Mouse (Mus musculus) heart, embryonic 15.5 days (tissue): ENCODE data around the gene Gm3409. TPM values are rescaled to one million over a fixed set of nuclear protein-coding genes. Genes with fewer than 3 reads are reported as not detected.

Experiments
- ATAC-seq: fragments of 200-750 bp; cut with Nextera tagmentation; replicated peaks from 2 replicates; pipeline ENCODE4 v1.8.0; 2017; ENCODE audit warnings: low read depth, moderate TSS enrichment; ENCODE audit not compliant: insufficient number of reproducible peaks, insufficient read depth, low FRiP score
- H3K27ac ChIP-seq: fragments of 300-500 bp; sonication (generic); 2 replicates; pipeline ENCODE4 v1.5.1; 2015; ENCODE audit warnings: mild to moderate bottlenecking, inconsistent platforms
- H3K27me3 ChIP-seq: fragments of 300-500 bp; sonication (generic); 2 replicates; pipeline ENCODE4 v1.6.1; 2015; ENCODE audit warnings: inconsistent platforms
- H3K36me3 ChIP-seq: fragments of 300-500 bp; sonication (generic); 2 replicates; pipeline ENCODE4 v1.6.1; 2015; ENCODE audit warnings: mild to moderate bottlenecking, inconsistent platforms
- H3K4me1 ChIP-seq: fragments of 300-500 bp; sonication (generic); replicated peaks from 2 replicates; pipeline ENCODE4 v1.6.1; 2015; ENCODE audit warnings: inconsistent platforms
- H3K4me2 ChIP-seq: fragments of 300-500 bp; sonication (generic); 2 replicates; pipeline ENCODE4 v1.6.1; 2015; ENCODE audit warnings: inconsistent platforms, mild to moderate bottlenecking, moderate library complexity
- H3K4me3 ChIP-seq: fragments of 300-500 bp; sonication (generic); 2 replicates; pipeline ENCODE4 v1.5.1; 2015; ENCODE audit warnings: mild to moderate bottlenecking, inconsistent platforms
- H3K9ac ChIP-seq: fragments of 300-500 bp; sonication (generic); 2 replicates; pipeline ENCODE4 v1.6.1; 2015; ENCODE audit warnings: mild to moderate bottlenecking, inconsistent platforms
- H3K9me3 ChIP-seq: fragments of 300-500 bp; sonication (generic); replicated peaks from 2 replicates; pipeline ENCODE4 v1.6.1; 2016; ENCODE audit warnings: inconsistent platforms
- WGBS: fragments of 180-500 bp; shearing (Covaris S2); methylation state at CpG from one replicate; pipeline ENCODE4 v1.1.7; 2015; ENCODE audit warnings: mixed read lengths; 5-methylcytosine and 5-hydroxymethylcytosine counted together
- polyA plus RNA-seq: library from polyadenylated mRNA; unstranded; fragments of >200 nt; fragmentation: Nextera tagmentation; extraction: Ambion mirVana; gene quantifications from 2 replicates; pipeline ENCODE4 v1.2.1, GENCODE M21; 2015

Gm3409 gene
- polyA plus RNA-seq, 1 experiment from 2014 or later: not detected

GRCm38 (mm10) chr5:146576668-146577067 is 39.2 kb downstream of the Gm3409 start:
- no peak overlapping the region for H3K4me3 ChIP-seq
- H3K27ac ChIP-seq: no peak overlapping the region
- H3K4me2 ChIP-seq: no peak overlapping the region
- H3K27me3 ChIP-seq: peaks cover 3% of the 10 kb centered on the region; the same call in 1 of the 2 replicates
- H3K4me1 ChIP-seq: no peaks in the 10 kb centered on the region
- no peaks in the 10 kb centered on the region for H3K9me3 ChIP-seq
- 78% methylated on average over 3 of the region's 3 CpGs for WGBS
- no peaks in the 10 kb centered on the region for H3K36me3 ChIP-seq
- no peak for ATAC-seq
- H3K9ac ChIP-seq: no peak overlapping the region

DNA sequence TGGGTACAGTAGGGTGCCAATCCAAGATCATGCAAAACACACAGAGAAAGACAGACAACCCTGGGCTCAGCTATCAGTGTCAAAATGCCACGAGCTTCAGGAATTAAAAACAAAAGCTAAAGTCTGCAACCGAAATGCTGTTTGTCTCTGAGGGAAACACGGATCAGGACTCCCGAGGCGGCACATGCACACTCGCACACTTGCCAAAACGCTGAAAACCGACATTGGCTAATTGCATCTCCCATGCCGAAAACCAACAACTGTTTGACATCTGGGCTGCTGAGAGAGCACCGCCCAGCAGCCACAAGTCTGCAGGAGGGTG is 46.7 kb downstream of the Gm3409 start:
- no peak overlapping the region for H3K27ac ChIP-seq
- H3K4me2 ChIP-seq: peak overlapping the region; percentile 90
- no peak for ATAC-seq
- H3K36me3 ChIP-seq: no peaks in the 10 kb centered on the region
- no peak overlapping the region for H3K9ac ChIP-seq
- peaks cover 54% of the 10 kb centered on the region for H3K27me3 ChIP-seq
- no peaks in the 10 kb centered on the region for H3K9me3 ChIP-seq
- H3K4me1 ChIP-seq: peaks cover 11% of the 10 kb centered on the region
- 10% methylated on average over 10 of the region's 10 CpGs for WGBS
- peak overlapping the region; percentile 50 for H3K4me3 ChIP-seq

- Histone ChIP-seq H3K4me3 (peak within 1 kb of the TSS; percentile 50), H3K27me3 (peaks cover 54% of the 10 kb centered on the region), H3K36me3 (no peaks in the 10 kb centered on the region), H3K4me2 (peak within 1 kb of the TSS; percentile 90), H3K4me1 (peaks cover 11% of the 10 kb centered on the region), H3K9me3 (no peaks in the 10 kb centered on the region), H3K9ac (no peak within 1 kb of the TSS), H3K27ac (no peak within 1 kb of the TSS)
- under 1% methylated on average over 64 of the region's 64 CpGs for WGBS
- ATAC-seq: no peak
These were observed 47.2 kb downstream of the Gm3409 start, which contains the start of gene Gpr12 for GRCm38 (mm10) chr5:146584478-146585306. Gpr12 (minus strand) TSS chr5:146585239.

- H3K36me3 ChIP-seq: no peaks in the 10 kb centered on the region
- H3K4me2 ChIP-seq: peak overlapping the region; percentile 90
- ATAC-seq: no peak
- peak overlapping the region; percentile 50 for H3K4me3 ChIP-seq
- WGBS: 10% methylated on average over 10 of the region's 10 CpGs
- peaks cover 11% of the 10 kb centered on the region for H3K4me1 ChIP-seq
- no peak overlapping the region for H3K27ac ChIP-seq
- no peaks in the 10 kb centered on the region for H3K9me3 ChIP-seq
- peaks cover 54% of the 10 kb centered on the region for H3K27me3 ChIP-seq
- H3K9ac ChIP-seq: no peak overlapping the region
These were observed 47.8 kb downstream of the Gm3409 start for GRCm38 (mm10) chr5:146585307-146585651.

DNA sequence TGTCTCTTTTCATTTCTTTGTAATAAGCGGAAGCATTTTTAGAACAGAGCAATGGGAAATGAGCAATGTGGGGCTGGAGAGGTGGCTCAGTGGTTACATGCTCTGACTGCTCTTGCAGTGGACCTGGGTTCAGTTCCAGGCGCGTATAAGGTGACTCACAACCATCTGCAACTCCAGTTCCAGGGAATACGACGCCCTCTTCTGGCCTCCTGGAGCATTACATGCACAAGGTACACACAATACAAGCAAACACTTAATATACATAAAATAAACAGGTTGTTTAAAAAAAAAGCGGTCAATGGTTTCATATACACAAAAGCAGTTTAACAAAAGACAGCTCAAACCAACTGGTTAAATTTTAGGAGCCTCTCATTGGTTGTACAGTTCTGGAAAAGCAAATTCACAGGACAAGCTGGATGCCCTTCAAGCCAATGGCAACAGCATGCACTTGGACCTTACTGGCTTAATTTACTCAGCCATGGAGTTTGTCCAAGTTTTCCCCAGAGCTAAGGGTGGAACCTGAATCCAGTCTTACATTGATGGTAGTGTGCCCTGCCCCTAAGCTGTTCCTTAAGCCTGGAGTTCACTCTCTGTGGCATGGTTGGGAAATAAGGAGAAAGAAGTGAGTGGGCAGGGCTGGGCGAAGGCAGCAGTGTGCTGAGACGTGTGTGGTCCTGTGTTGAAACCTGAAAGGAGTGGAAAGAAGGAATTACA is 49.1 kb downstream of the Gm3409 start:
- Histone ChIP-seq H3K4me1 (peaks cover 11% of the 10 kb centered on the region), H3K4me3 (no peak overlapping the region), H3K9me3 (no peaks in the 10 kb centered on the region), H3K27me3 (peaks cover 53% of the 10 kb centered on the region), H3K36me3 (no peaks in the 10 kb centered on the region), H3K9ac (no peak overlapping the region), H3K4me2 (no peak overlapping the region), H3K27ac (no peak overlapping the region)
- WGBS: 62% methylated on average over 8 of the region's 8 CpGs
- ATAC-seq: no peak

Other genes with a start within 250 kb of the Gm3409 start
- gene Wasf3, start 152.7 kb upstream of the Gm3409 start, polyA plus RNA-seq: 0.11 and 0.37 TPM in 2 replicates
- gene Gm6408, start 55.7 kb upstream of the Gm3409 start, polyA plus RNA-seq: not detected in 2 replicates
- gene Gm6370, start 46.3 kb upstream of the Gm3409 start, polyA plus RNA-seq: not detected in 2 replicates
- gene 4930449I24Rik, start 35.2 kb upstream of the Gm3409 start, polyA plus RNA-seq: not detected in 2 replicates
- not detected in 2 replicates for gene Gm3402, start 23.5 kb upstream of the Gm3409 start, polyA plus RNA-seq
- not detected in 2 replicates for gene Gm3404, start 11.8 kb upstream of the Gm3409 start, polyA plus RNA-seq
- not detected in 2 replicates for gene Gm3415, start 18.5 kb downstream of the Gm3409 start, polyA plus RNA-seq
- gene Gpr12, start 47.6 kb downstream of the Gm3409 start, polyA plus RNA-seq: not detected in 2 replicates